Mouse (Mus musculus): ENCODE measurements around the gene Larp6. TPM values are rescaled to one million over a fixed set of nuclear protein-coding genes. Genes with fewer than 3 reads are reported as not detected.

Larp6 gene
- 1.6 and 1.7 TPM in 2 replicates for polyA plus RNA-seq (2015; fragmentation: Nextera tagmentation; extraction: Ambion mirVana)

GRCm38 (mm10) chr9:60712771-60713541 lies at the start of gene Larp6:
TSS of gene Larp6 (plus strand) at chr9:60712989.
- ATAC-seq (ENCODE audit: low FRiP score, low TSS enrichment): peak; percentile 65; the same call in 1 of the 2 replicates
- H3K27ac ChIP-seq (ENCODE audit: low read length): no peak within 1 kb of the TSS

DNA sequence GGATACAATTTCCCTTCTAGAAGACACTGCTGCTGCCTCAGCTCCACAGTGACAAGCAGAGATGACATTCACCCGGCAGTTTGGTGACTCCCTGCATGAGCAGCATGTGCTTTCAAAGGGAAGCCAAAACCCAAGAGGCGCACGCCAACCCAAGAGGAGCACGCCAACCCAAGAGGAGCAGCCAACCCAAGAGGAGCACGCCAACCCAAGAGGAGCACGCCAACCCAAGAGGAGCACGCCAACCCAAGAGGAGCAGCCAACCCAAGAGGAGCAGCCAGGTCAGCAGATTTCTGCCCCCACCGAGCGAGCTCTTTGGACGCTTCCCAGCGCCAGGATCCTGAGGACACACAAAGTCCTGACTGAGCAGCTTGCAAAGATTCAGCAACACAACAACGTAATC lies 48.4 kb upstream of the Larp6 start:
- Histone ChIP-seq H3K4me3 (ENCODE audit: low read length) (no peak overlapping the region), H3K4me1 (ENCODE audit: insufficient read depth, low read length) (no peaks in the 10 kb centered on the region), H3K9me3 (ENCODE audit: low read length) (no peaks in the 10 kb centered on the region), H3K27me3 (ENCODE audit: insufficient read depth, low read length) (no peaks in the 10 kb centered on the region), H3K27ac (ENCODE audit: low read length) (no peak overlapping the region), H3K4me2 (replicated peaks; ENCODE audit: low read depth, low read length) (no peak overlapping the region), H3K36me3 (ENCODE audit: insufficient read depth, low read length) (peaks cover 7% of the 10 kb centered on the region; the same call in 1 of the 2 replicates), H3K9ac (replicated peaks; ENCODE audit: low read length) (no peak overlapping the region)
- WGBS: 95% methylated on average over 12 of the region's 12 CpGs
- ATAC-seq (ENCODE audit: low FRiP score, low TSS enrichment): no peak

More at GRCm38 (mm10) chr9:60712771-60713541, at the start of gene Larp6:
- Histone ChIP-seq H3K4me1 (ENCODE audit: insufficient read depth, low read length) (peaks cover 21% of the 10 kb centered on the region), H3K9me3 (ENCODE audit: low read length) (no peaks in the 10 kb centered on the region), H3K4me3 (ENCODE audit: low read length) (peak within 1 kb of the TSS; percentile 64), H3K4me2 (replicated peaks; ENCODE audit: low read depth, low read length) (peak within 1 kb of the TSS; percentile 99), H3K27me3 (ENCODE audit: insufficient read depth, low read length) (no peaks in the 10 kb centered on the region), H3K9ac (replicated peaks; ENCODE audit: low read length) (peak within 1 kb of the TSS; percentile 82), H3K36me3 (ENCODE audit: insufficient read depth, low read length) (no peaks in the 10 kb centered on the region)
- WGBS: 2% methylated on average over 65 of the region's 66 CpGs

- Histone ChIP-seq H3K4me3 (ENCODE audit: low read length) (no peak overlapping the region), H3K9me3 (ENCODE audit: low read length) (no peaks in the 10 kb centered on the region), H3K27ac (ENCODE audit: low read length) (no peak overlapping the region), H3K36me3 (ENCODE audit: insufficient read depth, low read length) (peaks cover 7% of the 10 kb centered on the region; the same call in 1 of the 2 replicates), H3K27me3 (ENCODE audit: insufficient read depth, low read length) (no peaks in the 10 kb centered on the region), H3K9ac (replicated peaks; ENCODE audit: low read length) (no peak overlapping the region), H3K4me2 (replicated peaks; ENCODE audit: low read depth, low read length) (no peak overlapping the region), H3K4me1 (ENCODE audit: insufficient read depth, low read length) (no peaks in the 10 kb centered on the region)
- ATAC-seq (ENCODE audit: low FRiP score, low TSS enrichment): no peak
- 94% methylated on average over 5 of the region's 5 CpGs for WGBS
Observed at GRCm38 (mm10) chr9:60664866-60665265, 47.9 kb upstream of the Larp6 start.

DNA sequence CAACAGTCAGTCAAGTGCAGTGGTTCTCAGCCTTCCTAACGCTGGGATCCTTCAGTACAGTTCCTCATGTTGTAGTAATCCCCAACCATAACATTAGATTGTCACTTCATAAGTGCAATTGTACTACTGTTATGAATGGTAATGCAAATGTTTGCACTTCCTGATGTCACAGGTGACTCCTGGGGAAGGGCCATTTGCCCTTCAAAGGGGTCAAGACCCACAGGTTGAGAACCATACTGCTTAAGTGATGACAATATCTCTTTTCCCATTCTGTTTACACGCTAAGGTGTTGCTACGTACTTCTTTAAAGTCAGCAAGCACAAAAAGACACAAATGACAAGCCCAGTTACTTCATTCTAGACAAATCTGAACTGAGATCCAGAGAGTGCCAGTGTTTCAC lies 47.3 kb upstream of the Larp6 start:
- 94% methylated on average over 3 of the region's 3 CpGs for WGBS
- H3K27ac ChIP-seq (ENCODE audit: low read length): no peak overlapping the region

GRCm38 (mm10) chr9:60668886-60669285 lies 43.9 kb upstream of the Larp6 start:
- H3K4me2 ChIP-seq (replicated peaks; ENCODE audit: low read depth, low read length): no peak overlapping the region
- H3K4me3 ChIP-seq (ENCODE audit: low read length): no peak overlapping the region
- peaks cover 11% of the 10 kb centered on the region; the same call in 1 of the 2 replicates for H3K36me3 ChIP-seq (ENCODE audit: insufficient read depth, low read length)
- H3K4me1 ChIP-seq (ENCODE audit: insufficient read depth, low read length): no peaks in the 10 kb centered on the region
- WGBS: 93% methylated on average over 6 of the region's 6 CpGs
- no peak overlapping the region for H3K9ac ChIP-seq (replicated peaks; ENCODE audit: low read length)
- ATAC-seq (ENCODE audit: low FRiP score, low TSS enrichment): no peak
- no peaks in the 10 kb centered on the region for H3K9me3 ChIP-seq (ENCODE audit: low read length)
- H3K27ac ChIP-seq (ENCODE audit: low read length): no peak overlapping the region
- H3K27me3 ChIP-seq (ENCODE audit: insufficient read depth, low read length): no peaks in the 10 kb centered on the region

More for the DNA sequence above, 47.3 kb upstream of the Larp6 start:
- H3K27me3 ChIP-seq (ENCODE audit: insufficient read depth, low read length): no peaks in the 10 kb centered on the region
- ATAC-seq (ENCODE audit: low FRiP score, low TSS enrichment): no peak
- H3K9me3 ChIP-seq (ENCODE audit: low read length): no peaks in the 10 kb centered on the region
- peaks cover 7% of the 10 kb centered on the region; the same call in 1 of the 2 replicates for H3K36me3 ChIP-seq (ENCODE audit: insufficient read depth, low read length)
- H3K4me1 ChIP-seq (ENCODE audit: insufficient read depth, low read length): no peaks in the 10 kb centered on the region
- H3K4me3 ChIP-seq (ENCODE audit: low read length): no peak overlapping the region
- H3K9ac ChIP-seq (replicated peaks; ENCODE audit: low read length): no peak overlapping the region
- H3K4me2 ChIP-seq (replicated peaks; ENCODE audit: low read depth, low read length): no peak overlapping the region

GRCm38 (mm10) chr9:60672568-60672967 lies 40.2 kb upstream of the Larp6 start:
- Histone ChIP-seq H3K36me3 (ENCODE audit: insufficient read depth, low read length) (0 out of 2 replicates have a peak, but pooled peaks cover 4% of the 10 kb centered on the region), H3K4me3 (ENCODE audit: low read length) (no peak overlapping the region), H3K9me3 (ENCODE audit: low read length) (no peaks in the 10 kb centered on the region), H3K27ac (ENCODE audit: low read length) (no peak overlapping the region), H3K27me3 (ENCODE audit: insufficient read depth, low read length) (no peaks in the 10 kb centered on the region), H3K4me2 (replicated peaks; ENCODE audit: low read depth, low read length) (no peak overlapping the region), H3K4me1 (ENCODE audit: insufficient read depth, low read length) (no peaks in the 10 kb centered on the region), H3K9ac (replicated peaks; ENCODE audit: low read length) (no peak overlapping the region)
- no peak for ATAC-seq (ENCODE audit: low FRiP score, low TSS enrichment)
- 95% methylated on average over 6 of the region's 6 CpGs for WGBS

DNA sequence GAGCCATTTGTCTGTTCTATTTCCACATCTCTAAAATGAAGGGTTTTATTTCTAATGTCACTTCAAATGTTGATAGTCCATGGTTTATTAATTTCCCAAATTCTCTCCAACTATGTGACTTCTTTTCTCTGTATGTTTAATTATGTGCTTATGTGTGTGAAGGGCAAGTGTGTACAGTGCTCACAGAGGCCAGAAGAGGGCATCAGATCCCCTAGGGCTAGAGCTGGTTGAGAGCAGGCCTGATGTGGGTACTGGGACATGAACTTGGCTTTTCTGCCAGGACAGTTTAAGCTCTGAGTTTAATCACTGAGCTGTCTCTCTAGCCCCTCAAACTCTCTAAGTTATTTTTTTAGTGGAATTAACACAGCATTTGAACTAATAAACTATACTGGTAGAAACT lies 38.0 kb upstream of the Larp6 start:
- Histone ChIP-seq H3K36me3 (ENCODE audit: insufficient read depth, low read length) (peaks cover 8% of the 10 kb centered on the region; the same call in 1 of the 2 replicates), H3K4me1 (ENCODE audit: insufficient read depth, low read length) (no peaks in the 10 kb centered on the region), H3K27ac (ENCODE audit: low read length) (no peak overlapping the region), H3K27me3 (ENCODE audit: insufficient read depth, low read length) (no peaks in the 10 kb centered on the region), H3K4me3 (ENCODE audit: low read length) (no peak overlapping the region), H3K9ac (replicated peaks; ENCODE audit: low read length) (no peak overlapping the region), H3K9me3 (ENCODE audit: low read length) (no peaks in the 10 kb centered on the region), H3K4me2 (replicated peaks; ENCODE audit: low read depth, low read length) (no peak overlapping the region)
- ATAC-seq (ENCODE audit: low FRiP score, low TSS enrichment): no peak

DNA sequence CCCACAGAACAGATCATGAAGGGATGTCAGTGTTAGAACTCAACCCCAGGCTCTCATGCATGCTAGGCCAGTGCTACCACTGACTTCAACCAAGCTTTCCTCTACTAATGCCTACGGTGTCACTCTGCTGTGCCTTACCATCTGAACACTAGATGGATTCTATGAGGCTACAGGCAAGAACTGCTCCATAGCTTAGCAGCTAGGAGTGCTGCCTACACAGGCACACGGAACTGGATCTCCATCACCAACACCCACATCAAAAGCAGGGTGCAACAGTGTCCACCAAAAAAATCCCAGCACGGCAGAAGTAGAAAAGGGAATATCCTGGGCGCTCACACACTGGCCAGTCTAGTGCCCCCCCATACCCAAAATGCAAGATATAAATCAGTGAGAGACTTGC lies 36.4 kb upstream of the Larp6 start:
- H3K4me2 ChIP-seq (replicated peaks; ENCODE audit: low read depth, low read length): no peak overlapping the region
- WGBS: 96% methylated on average over 4 of the region's 4 CpGs
- no peaks in the 10 kb centered on the region for H3K4me1 ChIP-seq (ENCODE audit: insufficient read depth, low read length)
- no peak overlapping the region for H3K9ac ChIP-seq (replicated peaks; ENCODE audit: low read length)
- no peak overlapping the region for H3K4me3 ChIP-seq (ENCODE audit: low read length)
- peaks cover 8% of the 10 kb centered on the region; the same call in 1 of the 2 replicates for H3K36me3 ChIP-seq (ENCODE audit: insufficient read depth, low read length)
- H3K9me3 ChIP-seq (ENCODE audit: low read length): no peaks in the 10 kb centered on the region
- no peak overlapping the region for H3K27ac ChIP-seq (ENCODE audit: low read length)
- no peaks in the 10 kb centered on the region for H3K27me3 ChIP-seq (ENCODE audit: insufficient read depth, low read length)
- no peak for ATAC-seq (ENCODE audit: low FRiP score, low TSS enrichment)

DNA sequence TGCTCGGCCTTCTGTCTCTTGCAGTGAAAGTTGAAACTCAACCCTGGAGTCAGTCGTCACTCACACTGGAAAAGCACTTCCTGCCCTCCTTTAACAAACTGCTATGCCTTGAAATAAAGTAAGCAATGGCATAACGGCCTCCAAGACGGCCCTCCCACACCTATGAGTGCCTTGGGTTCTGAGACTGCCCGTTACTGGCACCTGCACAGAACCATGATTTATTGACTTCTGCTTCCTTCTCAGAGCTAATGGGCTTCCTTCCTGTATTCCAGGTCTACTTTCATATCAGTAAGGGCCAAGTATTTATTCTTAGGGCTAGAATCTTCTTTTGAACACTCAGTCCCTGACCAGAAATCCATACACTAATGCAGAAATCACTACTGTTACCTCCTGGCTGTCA lies 33.9 kb upstream of the Larp6 start:
- H3K4me1 ChIP-seq (ENCODE audit: insufficient read depth, low read length): no peaks in the 10 kb centered on the region
- peaks cover 3% of the 10 kb centered on the region; the same call in 1 of the 2 replicates for H3K36me3 ChIP-seq (ENCODE audit: insufficient read depth, low read length)
- no peaks in the 10 kb centered on the region for H3K27me3 ChIP-seq (ENCODE audit: insufficient read depth, low read length)
- no peaks in the 10 kb centered on the region for H3K9me3 ChIP-seq (ENCODE audit: low read length)
- WGBS: 25% methylated on average over 5 of the region's 5 CpGs
- no peak overlapping the region for H3K4me2 ChIP-seq (replicated peaks; ENCODE audit: low read depth, low read length)
- ATAC-seq (ENCODE audit: low FRiP score, low TSS enrichment): no peak
- H3K9ac ChIP-seq (replicated peaks; ENCODE audit: low read length): no peak overlapping the region
- no peak overlapping the region for H3K27ac ChIP-seq (ENCODE audit: low read length)
- no peak overlapping the region for H3K4me3 ChIP-seq (ENCODE audit: low read length)

DNA sequence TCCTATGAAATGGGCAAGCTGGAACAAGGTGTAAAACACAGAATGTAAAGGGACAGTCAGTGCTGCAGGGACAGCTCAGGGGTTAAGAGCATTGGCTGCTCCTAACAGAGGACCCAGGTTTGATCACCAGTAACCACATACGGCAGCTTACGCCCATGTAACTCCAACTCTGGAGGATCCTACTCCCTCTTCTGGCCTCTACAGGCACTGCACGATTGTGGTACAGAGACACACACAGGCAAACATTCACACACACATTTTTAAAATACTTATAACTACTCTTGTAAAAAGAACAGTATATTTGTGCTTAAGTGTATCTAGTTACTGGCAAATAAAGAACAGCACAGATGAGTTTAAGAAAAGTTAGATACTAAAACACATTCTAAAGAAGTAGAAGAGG lies 31.8 kb upstream of the Larp6 start:
- Histone ChIP-seq H3K27ac (ENCODE audit: low read length) (no peak overlapping the region), H3K4me1 (ENCODE audit: insufficient read depth, low read length) (no peaks in the 10 kb centered on the region), H3K9me3 (ENCODE audit: low read length) (no peaks in the 10 kb centered on the region), H3K9ac (replicated peaks; ENCODE audit: low read length) (no peak overlapping the region), H3K4me2 (replicated peaks; ENCODE audit: low read depth, low read length) (no peak overlapping the region), H3K4me3 (ENCODE audit: low read length) (no peak overlapping the region), H3K36me3 (ENCODE audit: insufficient read depth, low read length) (peaks cover 8% of the 10 kb centered on the region), H3K27me3 (ENCODE audit: insufficient read depth, low read length) (no peaks in the 10 kb centered on the region)
- WGBS: 94% methylated on average over 3 of the region's 3 CpGs
- no peak for ATAC-seq (ENCODE audit: low FRiP score, low TSS enrichment)

Measured in kidney, embryonic 16.5 days (tissue).